Mouse (Mus musculus) midbrain, embryonic 12.5 days (tissue): ENCODE measurements at regions not wholly inside any gene's neighbourhood (a gene's known extent, or its start where the extent isn't known, plus 50 kb on each side); places are given as distances from the start of the nearest gene placed in this dataset.
"Not testable (repeated sequence)": the region's sequence is repeated elsewhere in the genome, so short reads cannot be mapped to it uniquely, and the experiment has no call there.

Experiments
- ATAC-seq: fragments of 200-750 bp; cut with Nextera tagmentation; 2 replicates; pipeline ENCODE4 v1.8.0; 2017; ENCODE audit warnings: low read depth, moderate TSS enrichment, moderate library complexity; ENCODE audit not compliant: low FRiP score
- H3K27ac ChIP-seq: fragments of 300-500 bp; sonication (generic); replicated peaks from 2 replicates; pipeline ENCODE4 v1.5.1; 2016; ENCODE audit warnings: mild to moderate bottlenecking
- H3K27me3 ChIP-seq: fragments of 300-500 bp; sonication (generic); 2 replicates; pipeline ENCODE4 v1.6.1; 2016; ENCODE audit warnings: mild to moderate bottlenecking
- H3K36me3 ChIP-seq: fragments of 300-500 bp; sonication (generic); 2 replicates; pipeline ENCODE4 v1.6.1; 2016
- H3K4me1 ChIP-seq: fragments of 300-500 bp; sonication (generic); 2 replicates; pipeline ENCODE4 v1.6.1; 2016
- H3K4me2 ChIP-seq: fragments of 300-500 bp; sonication (generic); replicated peaks from 2 replicates; pipeline ENCODE4 v1.6.1; 2016; ENCODE audit warnings: mild to moderate bottlenecking, moderate library complexity
- H3K4me3 ChIP-seq: fragments of 300-500 bp; sonication (generic); 2 replicates; pipeline ENCODE4 v1.5.1; 2016; ENCODE audit warnings: mild to moderate bottlenecking
- H3K9ac ChIP-seq: fragments of 300-500 bp; sonication (generic); replicated peaks from 2 replicates; pipeline ENCODE4 v1.6.1; 2016; ENCODE audit warnings: mild to moderate bottlenecking, moderate library complexity
- H3K9me3 ChIP-seq: fragments of 300-500 bp; sonication (generic); 2 replicates; pipeline ENCODE4 v1.6.1; 2016; ENCODE audit warnings: mild to moderate bottlenecking
- WGBS: fragments of 180-500 bp; shearing (Covaris S2); methylation state at CpG from one replicate; pipeline ENCODE4 v1.1.7; 2016; 5-methylcytosine and 5-hydroxymethylcytosine counted together

DNA sequence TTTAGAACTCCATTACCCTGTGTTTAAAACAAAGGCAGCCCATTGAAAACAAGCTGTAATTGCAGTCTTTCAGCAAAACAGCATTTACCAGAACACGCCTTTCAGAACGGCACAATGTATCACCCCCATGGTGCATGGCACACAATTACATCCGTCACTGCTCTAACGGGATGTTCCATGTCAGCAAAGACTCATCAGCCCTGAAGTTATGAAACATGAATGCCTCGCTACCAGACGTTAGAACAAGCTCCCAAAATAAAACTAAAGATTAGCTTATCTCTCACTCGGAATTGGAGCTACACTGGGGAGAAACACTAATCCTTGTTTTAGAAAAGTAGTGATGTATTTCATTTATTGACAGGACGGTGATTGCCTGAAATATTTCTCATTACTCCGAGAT is 301.4 kb downstream of the Tox3 start:
- Histone ChIP-seq H3K27ac (no peak overlapping the region), H3K27me3 (no peaks in the 10 kb centered on the region), H3K4me1 (no peaks in the 10 kb centered on the region), H3K9ac (no peak overlapping the region), H3K9me3 (no peaks in the 10 kb centered on the region), H3K4me3 (no peak overlapping the region), H3K4me2 (no peak overlapping the region), H3K36me3 (no peaks in the 10 kb centered on the region)
- ATAC-seq = no peak
- WGBS = 70% methylated on average over 9 of the region's 9 CpGs

GRCm38 (mm10) chr8:90036436-90036835 is 311.7 kb downstream of the Tox3 start:
- H3K4me2 ChIP-seq = no peak overlapping the region
- H3K4me3 ChIP-seq = no peak overlapping the region
- no peak for ATAC-seq
- H3K9ac ChIP-seq = no peak overlapping the region
- H3K27me3 ChIP-seq = no peaks in the 10 kb centered on the region
- H3K36me3 ChIP-seq = no peaks in the 10 kb centered on the region
- H3K9me3 ChIP-seq = peaks cover 3% of the 10 kb centered on the region; the same call in 1 of the 2 replicates
- H3K27ac ChIP-seq = no peak overlapping the region
- peaks cover 7% of the 10 kb centered on the region; the same call in 1 of the 2 replicates for H3K4me1 ChIP-seq
- WGBS = 62% methylated on average over 3 of the region's 3 CpGs

GRCm38 (mm10) chr8:90032572-90032971 is 315.6 kb downstream of the Tox3 start:
- H3K27me3 ChIP-seq = no peaks in the 10 kb centered on the region
- no peak overlapping the region for H3K4me3 ChIP-seq
- ATAC-seq = no peak
- no peak overlapping the region for H3K4me2 ChIP-seq
- no peak overlapping the region for H3K27ac ChIP-seq
- H3K36me3 ChIP-seq = no peaks in the 10 kb centered on the region
- 86% methylated on average over 4 of the region's 4 CpGs for WGBS
- peaks cover 7% of the 10 kb centered on the region; the same call in 1 of the 2 replicates for H3K4me1 ChIP-seq
- no peaks in the 10 kb centered on the region for H3K9me3 ChIP-seq
- H3K9ac ChIP-seq = no peak overlapping the region

DNA sequence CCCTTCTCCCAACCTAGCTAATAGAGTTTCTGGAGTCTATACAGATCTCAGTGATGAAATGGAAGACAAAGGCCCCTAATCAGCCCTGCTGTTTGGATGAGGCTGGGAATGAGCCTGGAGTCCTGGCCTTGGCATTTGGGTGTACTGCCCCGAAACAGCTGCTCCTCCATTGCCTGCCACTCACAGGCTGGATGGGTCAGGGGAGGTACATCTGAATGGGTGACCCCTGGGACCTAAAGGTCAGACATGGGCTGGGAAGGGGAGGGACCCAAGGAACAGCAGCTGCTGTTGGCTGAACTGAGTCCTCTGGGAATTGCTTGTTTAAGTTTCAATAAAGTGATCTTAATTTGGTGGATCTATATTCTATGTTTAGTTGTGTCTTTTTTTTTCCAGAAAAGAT is 316.9 kb downstream of the Tox3 start:
- no peak for ATAC-seq
- Histone ChIP-seq H3K9me3 (no peaks in the 10 kb centered on the region), H3K4me2 (no peak overlapping the region), H3K36me3 (no peaks in the 10 kb centered on the region), H3K9ac (no peak overlapping the region), H3K4me3 (no peak overlapping the region), H3K4me1 (peaks cover 2% of the 10 kb centered on the region; the same call in 1 of the 2 replicates), H3K27me3 (no peaks in the 10 kb centered on the region), H3K27ac (no peak overlapping the region)
- 19% methylated on average over 1 of the region's 1 CpGs for WGBS

- not testable (repeated sequence) for H3K36me3 ChIP-seq, H3K4me3 ChIP-seq, H3K4me2 ChIP-seq, H3K27ac ChIP-seq, ATAC-seq, H3K9ac ChIP-seq, H3K4me1 ChIP-seq, H3K27me3 ChIP-seq, H3K9me3 ChIP-seq
- 91% methylated on average over 1 of the region's 1 CpGs for WGBS
These were observed 330.2 kb downstream of the Tox3 start for GRCm38 (mm10) chr8:90017958-90018357.

GRCm38 (mm10) chr8:90013755-90014154 is 334.4 kb downstream of the Tox3 start:
- Histone ChIP-seq H3K4me2 (no peak overlapping the region), H3K9me3 (no peaks in the 10 kb centered on the region), H3K36me3 (no peaks in the 10 kb centered on the region), H3K9ac (no peak overlapping the region), H3K27ac (no peak overlapping the region), H3K4me1 (no peaks in the 10 kb centered on the region), H3K27me3 (no peaks in the 10 kb centered on the region), H3K4me3 (no peak overlapping the region)
- 76% methylated on average over 2 of the region's 2 CpGs for WGBS
- ATAC-seq = no peak

GRCm38 (mm10) chr8:90011682-90012409 is 336.3 kb downstream of the Tox3 start:
- WGBS = 82% methylated on average over 6 of the region's 6 CpGs
- H3K4me2 ChIP-seq = no peak overlapping the region

DNA sequence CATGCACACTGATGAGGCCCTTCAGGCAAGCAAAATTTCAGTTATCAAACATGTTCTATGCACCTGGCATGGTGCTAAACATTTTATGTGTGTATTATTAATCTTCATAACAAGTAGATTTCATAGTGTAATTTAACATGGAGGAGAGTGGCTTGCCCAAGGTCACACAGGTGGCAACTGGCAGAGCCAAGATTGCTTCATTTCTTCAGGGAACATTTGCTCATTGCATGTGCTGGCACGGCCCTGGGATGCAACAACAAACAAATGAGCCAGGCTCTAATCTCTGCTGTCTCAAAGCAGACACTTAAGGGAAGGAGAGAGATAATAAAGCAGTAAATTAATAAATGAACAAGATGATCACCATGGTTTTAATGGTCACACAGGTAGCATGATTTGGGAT is 338.7 kb downstream of the Tox3 start:
- Histone ChIP-seq H3K4me3 (no peak overlapping the region), H3K9ac (no peak overlapping the region), H3K27me3 (no peaks in the 10 kb centered on the region), H3K4me1 (no peaks in the 10 kb centered on the region), H3K27ac (no peak overlapping the region), H3K9me3 (no peaks in the 10 kb centered on the region), H3K4me2 (no peak overlapping the region), H3K36me3 (no peaks in the 10 kb centered on the region)
- no peak for ATAC-seq
- WGBS = 79% methylated on average over 1 of the region's 1 CpGs

More at GRCm38 (mm10) chr8:90011682-90012409, 336.3 kb downstream of the Tox3 start:
- no peak for ATAC-seq
- no peak overlapping the region for H3K4me3 ChIP-seq
- no peaks in the 10 kb centered on the region for H3K9me3 ChIP-seq
- H3K4me1 ChIP-seq = no peaks in the 10 kb centered on the region
- no peak overlapping the region for H3K9ac ChIP-seq
- H3K27me3 ChIP-seq = no peaks in the 10 kb centered on the region
- no peak overlapping the region for H3K27ac ChIP-seq
- no peaks in the 10 kb centered on the region for H3K36me3 ChIP-seq

GRCm38 (mm10) chr8:90000899-90001640 is 347.1 kb downstream of the Tox3 start:
- H3K36me3 ChIP-seq = no peaks in the 10 kb centered on the region
- peaks cover 11% of the 10 kb centered on the region for H3K4me1 ChIP-seq
- peak; percentile 38; the same call in 1 of the 2 replicates for ATAC-seq
- no peaks in the 10 kb centered on the region for H3K27me3 ChIP-seq
- WGBS = 20% methylated on average over 15 of the region's 15 CpGs
- no peak overlapping the region for H3K4me2 ChIP-seq
- H3K27ac ChIP-seq = peak overlapping the region; percentile 54
- H3K9me3 ChIP-seq = no peaks in the 10 kb centered on the region
- H3K4me3 ChIP-seq = no peak overlapping the region
- H3K9ac ChIP-seq = no peak overlapping the region

- no peaks in the 10 kb centered on the region for H3K9me3 ChIP-seq
These were observed 354.4 kb downstream of the Tox3 start for GRCm38 (mm10) chr8:89993743-89994142.

GRCm38 (mm10) chr8:89983859-89984258 is 364.3 kb downstream of the Tox3 start:
- H3K9me3 ChIP-seq = no peaks in the 10 kb centered on the region
- no peak overlapping the region for H3K4me3 ChIP-seq
- no peak overlapping the region for H3K27ac ChIP-seq
- H3K27me3 ChIP-seq = peaks cover 4% of the 10 kb centered on the region; the same call in 1 of the 2 replicates
- WGBS = 94% methylated on average over 2 of the region's 2 CpGs
- 0 out of 2 replicates have a peak, but pooled peaks cover 6% of the 10 kb centered on the region for H3K4me1 ChIP-seq
- no peak for ATAC-seq
- no peak overlapping the region for H3K9ac ChIP-seq
- H3K4me2 ChIP-seq = no peak overlapping the region
- H3K36me3 ChIP-seq = no peaks in the 10 kb centered on the region

More at GRCm38 (mm10) chr8:89993743-89994142, 354.4 kb downstream of the Tox3 start:
- no peaks in the 10 kb centered on the region for H3K36me3 ChIP-seq
- no peaks in the 10 kb centered on the region for H3K27me3 ChIP-seq
- no peak for ATAC-seq
- 93% methylated on average over 4 of the region's 4 CpGs for WGBS
- no peak overlapping the region for H3K27ac ChIP-seq
- no peak overlapping the region for H3K4me2 ChIP-seq
- no peak overlapping the region for H3K9ac ChIP-seq
- H3K4me3 ChIP-seq = no peak overlapping the region
- H3K4me1 ChIP-seq = no peaks in the 10 kb centered on the region; the same call in 1 of the 2 replicates

DNA sequence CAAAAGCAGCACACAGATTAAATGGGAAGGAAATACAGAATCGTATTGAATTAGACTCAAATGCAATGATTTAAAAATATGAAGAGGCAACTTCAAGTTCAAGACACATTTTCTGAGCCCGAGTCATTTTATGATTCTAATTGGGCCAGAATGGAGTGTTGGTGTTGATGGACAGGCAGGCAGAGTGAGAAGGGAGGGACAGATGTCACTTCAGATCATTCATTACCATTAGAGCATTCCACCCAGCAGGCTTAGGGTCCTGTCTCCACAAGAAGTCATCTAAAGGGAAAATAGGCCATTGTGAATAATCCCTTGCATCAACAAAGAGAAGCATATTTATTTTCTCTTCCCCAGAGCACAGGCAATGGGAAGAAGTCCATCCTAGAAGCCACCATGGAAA is 365.6 kb downstream of the Tox3 start:
- Histone ChIP-seq H3K27me3 (peaks cover 4% of the 10 kb centered on the region; the same call in 1 of the 2 replicates), H3K36me3 (no peaks in the 10 kb centered on the region), H3K4me3 (no peak overlapping the region), H3K9ac (no peak overlapping the region), H3K27ac (no peak overlapping the region), H3K4me1 (0 out of 2 replicates have a peak, but pooled peaks cover 6% of the 10 kb centered on the region), H3K4me2 (no peak overlapping the region), H3K9me3 (no peaks in the 10 kb centered on the region)
- no peak for ATAC-seq
- WGBS = 51% methylated on average over 2 of the region's 2 CpGs
